Mouse (Mus musculus): Measurements from ENCODE around the gene Klhl2. TPM values are rescaled to one million over a fixed set of nuclear protein-coding genes. Genes with fewer than 3 reads are reported as not detected.
A peak's percentile ranks its signal among the peaks of the same experiment; 100 is the strongest.

The Klhl2 gene
- total RNA-seq, 2 experiments from 2014 or later, result 153 to 175 TPM

DNA sequence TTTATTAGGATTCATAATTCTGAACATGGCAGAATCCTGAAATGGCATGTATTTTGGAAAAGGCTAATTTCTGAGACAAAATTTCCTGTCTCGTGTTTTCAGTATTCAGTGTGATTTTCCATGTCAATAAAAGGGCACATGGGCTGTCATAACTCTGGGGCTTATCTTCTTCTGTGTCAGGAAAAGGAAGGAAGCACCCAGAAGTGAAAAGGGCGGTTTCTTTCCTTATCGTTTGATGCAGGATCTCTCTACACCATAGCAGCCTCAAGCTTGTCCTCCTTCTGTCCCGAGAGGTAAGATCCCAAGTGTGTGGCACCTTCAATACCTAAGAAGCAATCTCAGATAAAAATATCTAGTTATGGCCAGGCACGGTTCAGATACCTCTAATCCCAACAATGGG lies 65.6 kb downstream of the Klhl2 start:
- DNase-seq (ENCODE audit: low spot score in 2 of 2), result no peak
- intact Hi-C loops (cut with DNase I), result no loop called here

DNA sequence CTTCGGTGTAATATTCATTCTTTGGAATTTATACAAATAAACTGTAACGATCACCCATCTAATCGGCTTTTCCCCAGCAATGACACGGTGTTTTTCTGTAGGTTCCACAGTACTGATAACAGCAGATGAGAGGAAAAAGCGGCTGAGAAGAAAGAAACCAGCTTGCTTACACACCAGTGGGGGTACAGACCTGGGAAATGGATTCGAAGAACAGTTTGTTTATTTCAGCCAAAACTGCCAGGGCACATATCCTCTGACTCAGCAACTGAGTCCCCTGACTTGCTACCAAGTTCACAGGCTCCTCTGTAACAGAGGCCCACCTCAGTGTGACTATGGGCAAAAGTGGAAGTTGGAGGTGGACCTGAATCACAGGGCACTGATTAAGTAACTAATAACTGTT lies 67.9 kb downstream of the Klhl2 start:
- no peak for DNase-seq (ENCODE audit: low spot score in 2 of 2)
- intact Hi-C loops (cut with DNase I), result no loop called here

DNA sequence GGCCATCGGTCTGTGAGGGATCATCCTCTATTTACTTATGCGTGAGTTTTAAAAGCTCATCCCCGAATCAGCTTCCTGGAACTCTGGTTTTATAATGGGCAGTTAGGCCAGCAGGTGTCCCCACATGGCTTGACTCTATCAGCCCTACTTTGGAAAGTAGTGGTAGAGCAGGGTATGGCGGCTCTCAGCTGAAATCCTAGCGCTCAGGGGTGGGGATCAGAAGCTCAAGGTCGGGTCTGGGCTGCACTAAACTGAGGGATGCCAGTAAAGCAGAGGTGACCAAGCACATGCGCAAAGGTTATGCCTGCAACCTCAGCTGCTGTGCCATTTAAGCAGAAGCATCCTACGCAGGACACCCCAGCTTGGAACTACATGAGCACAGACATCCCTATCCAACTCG lies 71.9 kb downstream of the Klhl2 start:
- intact Hi-C loops (cut with DNase I), result no loop called here
- no peak for DNase-seq (ENCODE audit: low spot score in 2 of 2)

DNA sequence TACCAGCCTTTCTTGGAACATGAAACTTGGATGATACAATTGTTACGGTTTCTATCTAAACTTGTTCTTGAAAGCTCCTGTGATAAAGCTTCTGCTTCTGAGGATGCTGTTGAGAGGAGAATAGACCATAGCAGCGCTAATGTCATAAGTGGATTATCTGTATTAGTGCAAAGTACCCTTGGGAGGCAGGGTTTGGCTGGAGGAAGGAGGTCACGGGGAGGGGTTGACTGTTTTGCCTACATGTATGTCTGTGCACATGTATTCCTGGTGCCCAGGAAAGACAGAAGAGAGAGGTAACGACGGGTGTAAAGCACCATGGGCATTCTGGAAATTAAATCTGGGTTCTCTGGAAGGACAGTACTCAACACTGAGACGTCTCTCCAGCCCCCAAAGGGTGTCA lies 75.7 kb downstream of the Klhl2 start:
- DNase-seq (ENCODE audit: low spot score in 2 of 2), result no peak
- intact Hi-C loops (cut with DNase I), result loop anchor here (5.0 kb wide), 1 partner anchor 73 kb away; no protein-coding TSS in a partner anchor

- intact Hi-C loops (cut with DNase I), result loop anchor here (5.0 kb wide), 1 partner anchor 76 kb away; no protein-coding TSS in a partner anchor
- no peak for DNase-seq (ENCODE audit: low spot score in 2 of 2)
Measured at GRCm38 (mm10) chr8:64770814-64771213, 79.0 kb downstream of the Klhl2 start.

DNA sequence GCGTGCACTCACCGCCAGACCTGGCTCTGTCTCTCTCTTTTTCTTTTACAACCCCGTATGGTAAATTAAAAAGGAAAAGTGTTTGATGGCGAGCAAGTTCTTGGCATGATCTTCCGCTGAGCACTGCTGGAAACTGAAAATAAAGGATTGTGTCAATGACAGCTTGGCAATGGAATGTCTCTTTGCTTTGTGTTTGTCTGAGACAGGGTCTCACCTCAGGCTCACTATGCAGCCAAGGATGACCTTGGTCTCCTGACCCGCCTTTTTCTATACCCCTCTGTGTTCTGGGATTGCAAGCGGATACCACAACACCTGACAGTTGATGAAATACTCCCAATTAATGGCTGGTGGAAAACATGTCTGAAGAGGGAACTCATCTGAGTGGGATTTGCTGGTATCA lies 80.2 kb downstream of the Klhl2 start:
- intact Hi-C loops (cut with DNase I), result no loop called here
- DNase-seq (ENCODE audit: low spot score in 2 of 2), result no peak

GRCm38 (mm10) chr8:64768645-64769044 lies 81.2 kb downstream of the Klhl2 start:
- intact Hi-C loops (cut with DNase I), result no loop called here
- no peak for DNase-seq (ENCODE audit: low spot score in 2 of 2)

DNA sequence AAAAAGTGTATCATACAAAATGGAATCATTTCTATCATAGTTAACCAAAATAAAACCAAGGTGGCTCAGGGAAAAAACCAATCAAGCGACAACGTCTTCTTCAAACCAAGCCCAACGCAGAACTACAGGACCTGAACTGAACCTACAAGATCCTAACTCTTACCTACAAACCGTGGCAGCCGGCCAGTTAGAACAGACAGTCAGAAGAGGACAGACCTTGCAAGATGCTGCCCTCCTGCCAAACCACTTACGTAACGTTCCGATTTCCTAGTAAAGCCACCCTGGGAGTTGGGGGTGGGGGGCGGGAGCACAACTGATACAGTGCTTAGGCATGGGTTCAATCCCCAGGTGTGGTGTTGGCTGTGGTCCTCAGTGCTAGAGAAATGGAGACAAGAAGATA lies 82.8 kb downstream of the Klhl2 start:
- no peak for DNase-seq (ENCODE audit: low spot score in 2 of 2)

GRCm38 (mm10) chr8:64764075-64764474 lies 85.7 kb downstream of the Klhl2 start:
- intact Hi-C loops (cut with DNase I), result no loop called here
- no peak for DNase-seq (ENCODE audit: low spot score in 2 of 2)

More for the DNA sequence above, 82.8 kb downstream of the Klhl2 start:
- intact Hi-C loops (cut with DNase I), result no loop called here

- no peak for DNase-seq (ENCODE audit: low spot score in 2 of 2)
- intact Hi-C loops (cut with DNase I), result no loop called here
Measured at GRCm38 (mm10) chr8:64762751-64763150, 87.1 kb downstream of the Klhl2 start.

GRCm38 (mm10) chr8:64761430-64761829 lies 88.4 kb downstream of the Klhl2 start:
- peak in 1 of 2 experiments; percentile 55 for DNase-seq (ENCODE audit: low spot score in 2 of 2)
- intact Hi-C loops (cut with DNase I), result loop anchor here (2.0 kb wide), 1 partner anchor 179 kb away; no protein-coding TSS in a partner anchor

GRCm38 (mm10) chr8:64757956-64758355 lies 91.9 kb downstream of the Klhl2 start:
- no peak for DNase-seq (ENCODE audit: low spot score in 2 of 2)
- intact Hi-C loops (cut with DNase I), result no loop called here

- DNase-seq (ENCODE audit: low spot score in 2 of 2), result no peak
- intact Hi-C loops (cut with DNase I), result no loop called here
Measured at GRCm38 (mm10) chr8:64746215-64747058, 103.4 kb downstream of the Klhl2 start.

DNA sequence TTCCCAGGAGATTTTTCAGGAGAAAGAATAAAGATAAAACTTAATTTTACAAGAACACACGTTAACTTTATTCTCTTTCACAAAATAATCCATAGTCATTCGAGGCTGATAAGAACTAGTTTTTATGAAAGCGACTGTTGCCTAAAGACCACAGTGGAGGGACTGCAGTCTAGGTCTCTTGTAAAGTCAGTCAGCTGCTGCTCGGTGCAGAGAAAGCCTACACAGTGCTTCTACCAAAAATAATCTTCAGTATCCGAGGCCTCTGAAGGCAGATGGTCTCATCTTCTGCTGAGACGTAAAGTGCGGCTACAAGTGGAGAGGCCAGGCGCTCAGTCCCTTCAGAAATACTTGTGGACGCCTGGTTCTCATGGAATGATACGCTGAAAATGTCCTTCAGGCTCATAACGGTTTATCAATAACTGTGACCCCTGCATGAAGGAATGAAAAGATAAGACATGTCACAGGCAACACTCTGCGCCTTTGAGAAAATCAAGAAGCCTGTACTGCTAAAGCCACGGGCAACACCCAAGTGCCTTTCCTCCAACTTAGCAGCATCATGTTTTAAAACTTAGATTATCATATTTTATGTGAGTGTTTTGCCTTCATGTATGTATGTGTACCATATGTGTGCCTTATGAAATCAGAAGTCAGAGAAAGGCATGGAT lies 109.1 kb downstream of the Klhl2 start:
- DNase-seq (ENCODE audit: low spot score in 2 of 2), result peak in 1 of 2 experiments; percentile 23
- intact Hi-C loops (cut with DNase I), result no loop called here

DNA sequence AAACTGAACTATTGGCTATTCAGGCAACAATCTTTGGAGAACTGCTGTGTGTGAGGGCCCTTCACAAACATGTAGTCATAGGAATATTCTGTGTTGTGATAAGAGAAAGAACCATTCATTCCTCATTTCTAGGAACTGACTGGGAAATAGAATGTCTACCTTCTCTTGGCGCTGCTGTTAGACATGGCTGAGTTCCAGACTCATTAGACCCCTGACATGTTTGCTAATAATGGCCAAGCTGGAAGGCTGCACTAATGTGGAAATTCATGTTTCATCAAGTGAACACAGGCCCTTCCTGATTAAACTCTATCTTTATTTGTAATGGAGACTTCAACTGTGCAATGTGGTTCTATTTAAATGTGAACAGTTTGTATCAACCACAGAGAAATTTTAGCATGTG lies 110.9 kb downstream of the Klhl2 start:
- intact Hi-C loops (cut with DNase I), result loop anchor here (10.0 kb wide), 1 partner anchor 206 kb away; the partner anchor contains the start of gene Tmem192
- DNase-seq (ENCODE audit: low spot score in 2 of 2), result no peak

- intact Hi-C loops (cut with DNase I), result loop anchor here (10.0 kb wide), 1 partner anchor 208 kb away; the partner anchor contains the start of gene Tmem192
- no peak for DNase-seq (ENCODE audit: low spot score in 2 of 2)
Measured at GRCm38 (mm10) chr8:64736767-64737323, 113.0 kb downstream of the Klhl2 start.

DNA sequence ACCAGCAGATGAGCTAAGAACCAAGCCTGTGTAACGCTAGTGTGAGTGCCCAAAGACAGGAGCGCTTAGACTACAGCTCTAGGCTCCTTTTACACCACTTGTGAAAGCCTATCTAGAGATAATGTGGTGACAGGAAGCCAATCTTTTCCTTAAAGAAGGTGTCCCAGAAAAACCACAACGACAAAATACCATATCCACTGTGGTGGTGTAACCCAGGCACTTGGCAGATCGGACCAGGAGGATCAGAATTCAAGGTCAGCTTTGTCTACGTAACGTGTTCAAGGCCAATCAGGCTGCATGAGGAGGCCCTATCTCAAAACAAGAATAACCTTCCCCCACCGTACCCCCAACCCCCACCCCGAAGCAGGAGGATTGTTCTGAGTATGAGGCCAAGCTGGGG lies 114.7 kb downstream of the Klhl2 start:
- DNase-seq (ENCODE audit: low spot score in 2 of 2), result no peak
- intact Hi-C loops (cut with DNase I), result loop anchor here (10.0 kb wide), 1 partner anchor 210 kb away; the partner anchor contains the start of gene Tmem192

DNA sequence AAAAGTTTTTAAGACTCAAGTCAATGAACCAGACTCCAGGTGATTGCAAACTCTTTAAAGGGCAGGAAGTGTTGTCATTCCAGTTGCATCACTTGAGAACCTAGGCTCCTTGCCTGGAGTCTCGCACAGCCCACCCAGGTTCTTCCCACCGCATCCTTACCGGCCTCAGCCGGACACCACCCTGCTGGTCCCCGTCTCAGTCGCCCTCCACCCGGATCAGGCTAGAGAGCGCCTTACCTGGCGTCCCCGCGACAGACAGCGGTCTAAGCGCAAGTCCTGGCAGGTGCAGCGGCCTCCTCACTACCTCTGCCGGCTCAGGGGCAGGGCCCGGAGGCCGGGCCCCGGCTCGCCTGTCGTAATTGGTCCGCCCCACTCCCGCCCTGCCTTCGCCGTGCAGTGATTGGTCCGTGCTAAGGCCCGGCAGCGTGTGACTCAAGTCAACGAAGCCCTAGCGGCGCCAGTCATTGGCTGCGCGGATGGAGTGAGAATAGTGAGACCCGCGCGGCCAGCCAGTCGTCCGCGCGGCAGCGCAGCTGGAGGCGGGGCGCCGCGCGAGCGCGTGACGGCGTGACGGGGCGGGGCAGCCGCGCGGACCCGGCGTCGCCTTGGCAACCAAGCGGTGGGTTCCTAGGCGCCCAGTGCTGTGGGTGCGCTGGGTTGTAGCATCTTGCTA lies 116.4 kb downstream of the Klhl2 start, which contains the start of gene Msmo1:
TSS of gene Msmo1 (minus strand) at position 522 of the 673 bp plus-strand sequence.
- peak; percentile 98 to 99 for DNase-seq (ENCODE audit: low spot score in 2 of 2)
- intact Hi-C loops (cut with DNase I), result loop anchor here (10.0 kb wide), 1 partner anchor 211 kb away; the partner anchor contains the start of gene Tmem192

- DNase-seq (ENCODE audit: low spot score in 2 of 2), result no peak
- intact Hi-C loops (cut with DNase I), result loop anchor here (10.0 kb wide), 1 partner anchor 212 kb away; the partner anchor contains the start of gene Tmem192
Measured at GRCm38 (mm10) chr8:64732596-64732995, 117.2 kb downstream of the Klhl2 start.
